ENCODE assay signal across 18 mouse cellular contexts in genomic region chr19:17207141-17207540, GRCm38 (mm10).
DNase-seq lines count a peak whose midpoint lies in the region; ATAC-seq and TF ChIP-seq lines count a peak whose summit lies in the region.
"Had no signal": no experiment of that assay in that cellular context is flagged by ENCODE, and none has a peak within 500 bp of the region (broad histone marks: within the 10 kb centered on the region; RNA-seq: fewer than 3 reads in every experiment).

No protein-coding gene starts in this region.

- TF ChIP-seq CTCF in midbrain, postnatal 0 days (IDR thresholded peaks at IDR 0.05): no peak

- no peak overlapping the region for H3K9ac ChIP-seq in midbrain, postnatal 0 days (replicated peaks; ENCODE audit: low read length, poor library complexity, severe bottlenecking)
- H3K9ac ChIP-seq: heart, embryonic 12.5 days; hindbrain, embryonic 15.5 days had no signal

- no peaks in the 10 kb centered on the region for H3K27me3 ChIP-seq in midbrain, postnatal 0 days (ENCODE audit: insufficient read depth, low read length)
- no peaks in the 10 kb centered on the region for H3K27me3 ChIP-seq in midbrain, embryonic 10.5 days (ENCODE audit: low read depth, poor library complexity, severe bottlenecking)
- H3K27me3 ChIP-seq: hindbrain, embryonic 15.5 days had no signal

- H3K36me3 ChIP-seq in midbrain, postnatal 0 days (ENCODE audit: insufficient read depth, low read length): no peaks in the 10 kb centered on the region
- no peaks in the 10 kb centered on the region for H3K36me3 ChIP-seq in midbrain, embryonic 10.5 days
- H3K36me3 ChIP-seq: embryonic facial prominence, embryonic 10.5 days; heart, embryonic 12.5 days; hindbrain, embryonic 10.5 days; hindbrain, embryonic 15.5 days had no signal

- DNase-seq in cerebellum, adult 11-12 months: peak; percentile 41
- DNase-seq in cerebellum, adult 8-10 months: no peak
- peak; percentile 5 for DNase-seq in midbrain, postnatal 0 days (ENCODE audit: low spot score)
- no peak for DNase-seq in midbrain, embryonic 10.5 days (ENCODE audit: low spot score)
- peak; percentile 45 for DNase-seq in cerebellum, adult 9-11 months
- DNase-seq in cerebellum, postnatal 36 days: peak; percentile 53 to 55
- DNase-seq in embryo, embryonic 10 days (ENCODE audit: low spot score): no peak
- DNase-seq in frontal cortex, adult 2 months (ENCODE audit: extremely low spot score in 1 of 2, low spot score in 1 of 2): no peak
- DNase-seq: adrenal gland, postnatal 10 days; heart, adult 2 months; kidney, adult 8-10 months had no signal

- 90% methylated on average over 7 of the region's 7 CpGs for WGBS in midbrain, postnatal 0 days
- 91% methylated on average over 7 of the region's 7 CpGs for WGBS in midbrain, embryonic 10.5 days

- no peak overlapping the region for H3K27ac ChIP-seq in midbrain, postnatal 0 days (ENCODE audit: low read depth, low read length)
- no peak overlapping the region for H3K27ac ChIP-seq in midbrain, embryonic 10.5 days (replicated peaks)
- H3K27ac ChIP-seq: embryonic facial prominence, embryonic 10.5 days; heart, adult 2 months; hindbrain, embryonic 10.5 days; hindbrain, embryonic 15.5 days had no signal

- no peaks in the 10 kb centered on the region for H3K4me1 ChIP-seq in midbrain, postnatal 0 days (ENCODE audit: insufficient read depth, low read length)
- H3K4me1 ChIP-seq in midbrain, embryonic 10.5 days: no peaks in the 10 kb centered on the region
- H3K4me1 ChIP-seq: embryonic facial prominence, embryonic 10.5 days; heart, embryonic 12.5 days; hindbrain, embryonic 10.5 days; hindbrain, embryonic 15.5 days had no signal

- ATAC-seq in midbrain, postnatal 0 days (ENCODE audit: low FRiP score): no peak
- ATAC-seq: forebrain, embryonic 14.5 days; inflammation-experienced regulatory T-cells, adult 6 months; intestine, postnatal 0 days had no signal

- H3K4me2 ChIP-seq in midbrain, postnatal 0 days (ENCODE audit: low read depth, low read length, poor library complexity, severe bottlenecking): no peak overlapping the region
- H3K4me2 ChIP-seq: heart, embryonic 12.5 days; hindbrain, embryonic 15.5 days had no signal

- H3K9me3 ChIP-seq in midbrain, postnatal 0 days (ENCODE audit: low read length): no peaks in the 10 kb centered on the region
- H3K9me3 ChIP-seq in midbrain, embryonic 10.5 days (replicated peaks): no peaks in the 10 kb centered on the region
- H3K9me3 ChIP-seq: embryonic facial prominence, embryonic 10.5 days; heart, embryonic 12.5 days; hindbrain, embryonic 10.5 days; hindbrain, embryonic 15.5 days had no signal

- no peak overlapping the region for H3K4me3 ChIP-seq in midbrain, postnatal 0 days (ENCODE audit: low read depth, low read length)
- no peak overlapping the region for H3K4me3 ChIP-seq in midbrain, embryonic 10.5 days
- H3K4me3 ChIP-seq: embryonic facial prominence, embryonic 10.5 days; heart, adult 2 months; heart, embryonic 12.5 days; hindbrain, embryonic 10.5 days; hindbrain, embryonic 15.5 days had no signal

Comparison
In these comparisons a context has a peak if more than half of its experiments do, and no peak if none do; other contexts are left out.
1. DNase-seq: peak in cerebellum, adult 11-12 months (single experiment), midbrain, postnatal 0 days (single experiment), cerebellum, adult 9-11 months (single experiment) and cerebellum, postnatal 36 days (2 of 2); none in cerebellum, adult 8-10 months (single experiment), midbrain, embryonic 10.5 days (single experiment), embryo, embryonic 10 days (single experiment) and frontal cortex, adult 2 months (0 of 2).